Mouse (Mus musculus) liver, embryonic 13.5 days (tissue): ENCODE measurements around the gene Cbln1. TPM values are rescaled to one million over a fixed set of nuclear protein-coding genes. Genes with fewer than 3 reads are reported as not detected.

ENCODE experiments used
- ATAC-seq: fragments of 200-750 bp; cut with Nextera tagmentation; 2 replicates; pipeline ENCODE4 v1.8.0; 2017; ENCODE audit warnings: low read depth, mild to moderate bottlenecking, moderate number of reproducible peaks, moderate library complexity
- DNase-seq: peaks from one replicate; pipeline ENCODE4 v3.0.0; 2022
- H3K27ac ChIP-seq: fragments of 300-500 bp; sonication (generic); 2 replicates; pipeline ENCODE4 v1.5.1; 2015; ENCODE audit warnings: moderate library complexity, mild to moderate bottlenecking, inconsistent platforms
- H3K27me3 ChIP-seq: fragments of 300-500 bp; sonication (generic); 2 replicates; pipeline ENCODE4 v1.6.1; 2015; ENCODE audit warnings: mild to moderate bottlenecking, inconsistent platforms
- H3K36me3 ChIP-seq: fragments of 300-500 bp; sonication (generic); 2 replicates; pipeline ENCODE4 v1.6.1; 2015; ENCODE audit warnings: mild to moderate bottlenecking, inconsistent platforms
- H3K4me1 ChIP-seq: fragments of 300-500 bp; sonication (generic); replicated peaks from 2 replicates; pipeline ENCODE4 v1.6.1; 2015; ENCODE audit warnings: inconsistent platforms
- H3K4me2 ChIP-seq: fragments of 300-500 bp; sonication (generic); 2 replicates; pipeline ENCODE4 v1.6.1; 2015; ENCODE audit warnings: inconsistent platforms, mild to moderate bottlenecking, moderate library complexity
- H3K4me3 ChIP-seq: fragments of 300-500 bp; sonication (generic); replicated peaks from 2 replicates; pipeline ENCODE4 v1.5.1; 2015; ENCODE audit warnings: mild to moderate bottlenecking, inconsistent platforms
- H3K9ac ChIP-seq: fragments of 300-500 bp; sonication (generic); 2 replicates; pipeline ENCODE4 v1.6.1; 2015; ENCODE audit warnings: mild to moderate bottlenecking, inconsistent platforms
- H3K9me3 ChIP-seq: fragments of 300-500 bp; sonication (generic); replicated peaks from 2 replicates; pipeline ENCODE4 v1.6.1; 2016; ENCODE audit warnings: inconsistent platforms
- WGBS: fragments of 180-500 bp; shearing (Covaris S2); methylation state at CpG from one replicate; pipeline ENCODE4 v1.1.7; 2015; ENCODE audit not compliant: insufficient replicate concordance; 5-methylcytosine and 5-hydroxymethylcytosine counted together
- polyA plus RNA-seq: library from polyadenylated mRNA; unstranded; fragments of >200 nt; fragmentation: Nextera tagmentation; extraction: Ambion mirVana; gene quantifications from 2 replicates; pipeline ENCODE4 v1.2.1, GENCODE M21; 2015

The Cbln1 gene
- polyA plus RNA-seq, 1 experiment from 2014 or later = 0.05 TPM

DNA sequence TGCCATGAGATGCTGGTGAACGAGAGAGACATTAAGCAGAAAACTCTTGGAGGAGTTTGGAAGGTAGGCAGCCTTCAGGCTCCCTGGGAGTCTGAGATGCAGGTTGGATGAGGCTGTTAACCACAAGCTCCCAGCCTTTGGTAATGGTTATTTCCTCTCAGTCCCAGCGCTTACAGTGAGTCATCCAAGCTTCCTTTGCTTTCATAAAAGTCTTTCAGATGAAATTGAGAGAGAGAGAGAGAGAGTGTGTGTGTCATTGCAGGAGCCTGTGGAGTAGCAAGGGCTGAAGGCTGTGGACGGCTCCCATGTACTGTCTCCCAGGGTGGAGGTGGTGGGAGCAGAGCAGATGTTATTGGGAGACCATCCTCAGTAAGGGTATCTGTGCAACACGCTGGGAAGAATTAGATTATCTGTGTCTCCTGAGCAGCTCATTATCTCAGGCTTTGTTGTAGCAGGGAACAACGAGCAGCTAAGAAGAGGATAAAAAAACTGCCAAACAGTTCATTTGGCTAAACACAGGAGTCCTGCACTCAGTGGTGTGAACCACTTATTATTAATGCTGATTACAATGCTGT is 17.5 kb upstream of the Cbln1 start:
- 40% methylated on average over 5 of the region's 5 CpGs for WGBS
- Histone ChIP-seq H3K9me3 (no peaks in the 10 kb centered on the region), H3K4me3 (no peak overlapping the region)

DNA sequence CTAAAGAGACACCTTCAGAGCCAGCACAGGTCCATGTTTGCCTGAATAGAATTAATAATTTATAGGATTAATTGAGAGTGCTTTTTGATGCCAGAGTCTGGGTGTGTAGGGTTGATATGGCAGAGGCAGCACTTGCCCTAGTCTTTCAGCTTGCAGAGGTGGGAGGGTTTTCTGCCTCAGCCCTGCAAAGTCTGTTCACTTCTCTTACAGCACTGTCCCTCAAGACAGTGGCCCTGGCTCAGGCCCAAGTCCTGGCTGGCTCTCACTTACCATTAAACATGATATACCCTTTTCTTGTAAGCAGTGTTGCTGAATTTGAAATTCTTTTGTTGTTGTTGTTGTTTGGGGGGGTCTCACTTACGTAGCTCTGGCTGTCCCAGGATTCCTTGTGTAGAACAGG is 9.0 kb upstream of the Cbln1 start:
- 28% methylated on average over 1 of the region's 1 CpGs for WGBS
- no peaks in the 10 kb centered on the region for H3K36me3 ChIP-seq
- H3K4me1 ChIP-seq = no peaks in the 10 kb centered on the region
- peaks cover 11% of the 10 kb centered on the region for H3K27me3 ChIP-seq
- DNase-seq (no peak), ATAC-seq (no peak)
- H3K9ac ChIP-seq = no peak overlapping the region
- no peak overlapping the region for H3K4me2 ChIP-seq
- H3K27ac ChIP-seq = no peak overlapping the region
- H3K4me3 ChIP-seq = no peak overlapping the region
- no peaks in the 10 kb centered on the region for H3K9me3 ChIP-seq

More for the DNA sequence above, 17.5 kb upstream of the Cbln1 start:
- DNase-seq = no peak
- Histone ChIP-seq H3K4me2 (no peak overlapping the region), H3K9ac (no peak overlapping the region), H3K27ac (no peak overlapping the region), H3K4me1 (no peaks in the 10 kb centered on the region), H3K27me3 (no peaks in the 10 kb centered on the region), H3K36me3 (no peaks in the 10 kb centered on the region)
- no peak for ATAC-seq

DNA sequence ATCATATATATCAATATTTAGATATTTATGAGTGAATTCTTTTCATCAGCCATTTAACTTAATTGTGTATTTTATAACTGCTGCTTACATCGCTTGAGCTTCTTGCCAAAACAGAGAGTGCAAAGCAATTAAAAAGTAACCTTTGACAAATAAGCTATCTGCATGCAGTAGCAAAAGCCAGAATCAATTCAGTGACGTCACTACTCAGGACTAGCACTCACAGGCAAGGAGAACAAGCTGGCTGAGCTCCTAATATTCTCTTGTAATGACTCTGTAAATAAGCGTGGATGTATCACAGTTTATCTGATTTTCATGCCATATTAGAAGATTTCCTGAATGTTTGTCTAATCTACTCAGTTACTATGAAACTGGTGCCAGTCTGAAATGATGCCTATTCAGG is 5.8 kb upstream of the Cbln1 start:
- no peak overlapping the region for H3K27ac ChIP-seq
- no peaks in the 10 kb centered on the region for H3K9me3 ChIP-seq
- no peak for DNase-seq
- H3K4me3 ChIP-seq = no peak overlapping the region
- ATAC-seq = no peak
- H3K27me3 ChIP-seq = peaks cover 38% of the 10 kb centered on the region
- no peak overlapping the region for H3K4me2 ChIP-seq
- WGBS = 51% methylated on average over 3 of the region's 3 CpGs
- no peaks in the 10 kb centered on the region for H3K36me3 ChIP-seq
- H3K9ac ChIP-seq = no peak overlapping the region
- H3K4me1 ChIP-seq = peaks cover 2% of the 10 kb centered on the region

DNA sequence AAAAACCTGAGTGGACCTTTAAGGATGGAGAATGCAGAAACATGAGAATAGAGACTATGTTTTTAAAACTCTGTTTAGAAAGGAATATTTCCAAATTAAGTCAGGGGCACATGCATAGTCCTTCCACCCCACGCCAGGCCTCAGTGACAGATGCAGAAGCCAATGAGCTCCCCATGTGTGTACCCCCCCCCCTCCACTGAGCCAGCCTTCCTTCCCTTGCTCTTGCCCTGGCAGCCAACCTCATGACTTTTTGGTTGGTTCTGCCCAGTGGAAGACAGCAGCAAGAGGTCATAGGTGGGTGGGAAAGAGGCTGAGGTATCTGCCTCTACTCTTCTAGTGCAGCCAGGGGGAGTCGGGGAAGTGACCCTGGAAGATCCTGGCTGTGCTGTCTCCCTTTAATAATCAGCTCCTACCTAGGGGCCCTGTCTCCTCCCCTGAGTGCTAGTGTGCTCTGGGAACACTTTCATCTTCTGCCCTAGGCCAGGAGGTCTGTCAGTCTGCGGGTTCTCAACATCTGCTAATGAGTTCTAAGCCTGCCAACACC is 4.8 kb upstream of the Cbln1 start:
- no peak for ATAC-seq
- no peak overlapping the region for H3K9ac ChIP-seq
- H3K4me1 ChIP-seq = peaks cover 11% of the 10 kb centered on the region
- H3K4me2 ChIP-seq = no peak overlapping the region
- no peak for DNase-seq
- no peak overlapping the region for H3K27ac ChIP-seq
- H3K36me3 ChIP-seq = no peaks in the 10 kb centered on the region
- H3K27me3 ChIP-seq = peaks cover 48% of the 10 kb centered on the region
- no peaks in the 10 kb centered on the region for H3K9me3 ChIP-seq
- 49% methylated on average over 3 of the region's 3 CpGs for WGBS
- no peak overlapping the region for H3K4me3 ChIP-seq

DNA sequence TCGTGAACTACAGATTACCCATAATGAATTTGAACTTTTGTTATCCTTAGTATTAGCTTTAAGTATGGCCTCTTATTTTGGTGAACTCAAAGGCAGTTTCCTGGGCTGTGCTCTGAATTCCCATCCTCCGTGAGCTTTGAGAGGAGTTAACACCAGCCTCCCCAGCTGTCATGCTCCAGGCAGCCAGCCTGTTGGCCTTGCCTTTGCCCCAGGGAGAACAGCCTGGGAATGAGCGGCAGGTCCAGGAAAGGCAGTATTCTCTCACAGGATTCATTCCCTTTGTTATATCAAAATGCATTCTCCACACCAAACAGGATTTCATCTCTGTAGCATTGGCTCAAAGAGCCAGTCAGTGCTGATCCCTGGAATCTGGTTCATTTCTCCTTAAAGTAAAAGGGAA is 3.1 kb upstream of the Cbln1 start:
- Histone ChIP-seq H3K4me2 (no peak overlapping the region), H3K27me3 (peaks cover 65% of the 10 kb centered on the region), H3K4me3 (no peak overlapping the region), H3K9ac (no peak overlapping the region), H3K9me3 (no peaks in the 10 kb centered on the region), H3K4me1 (peaks cover 14% of the 10 kb centered on the region), H3K27ac (no peak overlapping the region), H3K36me3 (no peaks in the 10 kb centered on the region)
- WGBS = 50% methylated on average over 3 of the region's 3 CpGs
- DNase-seq (no peak), ATAC-seq (no peak)

DNA sequence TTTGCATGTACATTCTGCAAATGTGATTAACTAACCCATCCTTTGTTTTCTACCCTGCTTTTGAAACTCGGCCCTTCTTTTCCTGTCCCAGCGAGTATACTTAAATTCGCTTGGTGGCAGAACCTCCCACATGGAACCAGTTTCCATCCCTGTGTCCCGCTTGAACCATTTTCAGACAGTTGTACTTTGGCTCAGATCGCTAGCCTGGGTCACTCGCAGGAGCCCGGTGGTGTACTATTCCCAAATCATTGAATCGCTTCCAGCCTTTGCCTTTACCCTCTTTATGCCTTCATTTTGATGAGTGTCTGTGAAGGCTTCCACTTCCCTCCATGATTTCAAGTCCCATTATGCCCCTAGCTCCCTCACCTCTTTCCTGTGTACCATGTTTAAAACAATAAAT is 2.0 kb upstream of the Cbln1 start:
- 61% methylated on average over 8 of the region's 8 CpGs for WGBS
- Histone ChIP-seq H3K4me3 (no peak overlapping the region), H3K9me3 (no peaks in the 10 kb centered on the region), H3K36me3 (no peaks in the 10 kb centered on the region), H3K4me2 (no peak overlapping the region), H3K27ac (no peak overlapping the region), H3K27me3 (peaks cover 76% of the 10 kb centered on the region), H3K4me1 (peaks cover 14% of the 10 kb centered on the region), H3K9ac (no peak overlapping the region)
- DNase-seq (no peak), ATAC-seq (no peak)

DNA sequence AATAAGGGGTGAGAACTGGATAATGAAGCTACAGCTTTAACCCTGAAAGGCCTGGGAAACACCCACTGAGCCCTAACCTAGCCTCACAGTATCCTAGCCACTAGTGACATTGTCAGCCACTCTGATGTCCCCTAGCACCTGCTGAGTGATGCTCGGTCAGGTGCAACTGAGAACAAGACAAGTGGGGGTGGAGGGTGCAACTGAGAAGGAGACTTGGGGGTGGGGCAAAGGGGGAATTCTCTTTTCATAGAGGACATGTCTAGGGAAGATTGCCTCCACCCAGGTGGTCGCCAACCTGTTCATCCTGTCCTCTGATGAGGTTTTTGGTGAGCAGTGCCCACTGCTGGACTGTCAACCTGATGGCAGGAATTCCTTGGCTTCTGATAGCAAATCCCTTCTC is 1.5 kb upstream of the Cbln1 start:
- Histone ChIP-seq H3K27ac (no peak overlapping the region), H3K27me3 (peaks cover 81% of the 10 kb centered on the region), H3K4me3 (no peak overlapping the region), H3K36me3 (no peaks in the 10 kb centered on the region), H3K4me2 (no peak overlapping the region), H3K9me3 (no peaks in the 10 kb centered on the region), H3K9ac (no peak overlapping the region), H3K4me1 (peaks cover 14% of the 10 kb centered on the region)
- ATAC-seq = no peak
- WGBS = 33% methylated on average over 2 of the region's 2 CpGs
- no peak for DNase-seq

DNA sequence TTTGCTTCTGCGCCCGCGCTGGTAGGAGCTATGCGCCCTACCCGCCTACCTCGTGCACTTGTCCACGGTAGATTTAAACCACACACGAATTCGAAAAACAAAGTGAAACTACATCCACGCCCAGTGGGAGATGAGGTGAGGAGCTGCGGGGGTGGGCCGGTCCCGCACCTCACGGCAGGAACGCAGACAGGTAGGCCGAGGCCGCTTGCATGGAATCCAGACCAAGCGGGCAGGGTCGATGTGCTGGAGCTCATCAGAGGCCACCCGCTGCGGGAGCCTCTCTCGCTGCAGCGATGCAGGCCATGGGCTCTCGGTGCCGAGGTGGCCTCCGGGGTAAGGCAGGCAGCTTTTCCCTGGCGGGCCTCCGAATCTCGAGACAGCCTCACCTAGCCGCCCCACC is 905 bp upstream of the Cbln1 start:
- Histone ChIP-seq H3K9me3 (no peaks in the 10 kb centered on the region), H3K27me3 (peaks cover 87% of the 10 kb centered on the region), H3K4me2 (peak overlapping the region; percentile 75), H3K27ac (no peak overlapping the region), H3K4me3 (peak overlapping the region; percentile 55), H3K4me1 (peaks cover 14% of the 10 kb centered on the region), H3K9ac (no peak overlapping the region), H3K36me3 (no peaks in the 10 kb centered on the region)
- ATAC-seq (no peak), DNase-seq (no peak)
- 2% methylated on average over 30 of the region's 30 CpGs for WGBS

DNA sequence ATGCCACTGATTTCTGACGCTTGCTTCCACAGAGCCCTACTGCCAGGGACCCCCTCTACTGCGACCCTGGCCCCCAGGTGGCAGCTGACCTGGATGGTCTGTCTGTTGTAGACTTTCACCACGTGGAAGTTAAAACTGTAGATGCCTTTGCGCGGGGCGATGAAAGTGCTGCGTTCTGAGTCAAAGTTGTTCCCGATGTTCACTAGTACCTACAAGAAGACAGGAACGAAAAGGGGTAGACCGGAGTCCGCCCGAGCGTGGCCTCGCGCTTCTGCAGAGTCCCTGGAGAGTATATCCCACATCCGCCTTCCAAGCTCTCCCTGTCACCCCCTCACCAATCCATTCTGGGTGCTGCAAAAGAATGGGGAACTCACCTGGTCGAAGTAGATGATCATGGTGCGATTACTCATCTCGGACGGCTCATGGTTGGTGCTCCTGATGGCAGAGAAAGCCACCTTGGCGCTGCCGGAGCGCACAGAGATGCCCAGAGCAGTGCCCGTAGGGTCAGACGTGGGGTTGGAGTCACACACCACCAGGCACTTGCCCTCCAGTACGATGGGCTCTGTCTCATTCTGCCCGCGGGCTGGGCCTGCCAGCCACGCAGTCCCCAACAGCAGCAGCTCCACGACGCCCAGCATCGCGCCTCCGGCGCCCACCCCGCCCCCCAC is 672 bp downstream of the Cbln1 start:
- ATAC-seq (no peak), DNase-seq (no peak)
- H3K27ac ChIP-seq = no peak overlapping the region
- H3K4me3 ChIP-seq = peak overlapping the region; percentile 55
- no peaks in the 10 kb centered on the region for H3K36me3 ChIP-seq
- 3% methylated on average over 35 of the region's 36 CpGs for WGBS
- H3K4me2 ChIP-seq = peak overlapping the region; percentile 75
- peaks cover 95% of the 10 kb centered on the region for H3K27me3 ChIP-seq
- H3K4me1 ChIP-seq = peaks cover 14% of the 10 kb centered on the region
- H3K9me3 ChIP-seq = no peaks in the 10 kb centered on the region
- no peak overlapping the region for H3K9ac ChIP-seq

DNA sequence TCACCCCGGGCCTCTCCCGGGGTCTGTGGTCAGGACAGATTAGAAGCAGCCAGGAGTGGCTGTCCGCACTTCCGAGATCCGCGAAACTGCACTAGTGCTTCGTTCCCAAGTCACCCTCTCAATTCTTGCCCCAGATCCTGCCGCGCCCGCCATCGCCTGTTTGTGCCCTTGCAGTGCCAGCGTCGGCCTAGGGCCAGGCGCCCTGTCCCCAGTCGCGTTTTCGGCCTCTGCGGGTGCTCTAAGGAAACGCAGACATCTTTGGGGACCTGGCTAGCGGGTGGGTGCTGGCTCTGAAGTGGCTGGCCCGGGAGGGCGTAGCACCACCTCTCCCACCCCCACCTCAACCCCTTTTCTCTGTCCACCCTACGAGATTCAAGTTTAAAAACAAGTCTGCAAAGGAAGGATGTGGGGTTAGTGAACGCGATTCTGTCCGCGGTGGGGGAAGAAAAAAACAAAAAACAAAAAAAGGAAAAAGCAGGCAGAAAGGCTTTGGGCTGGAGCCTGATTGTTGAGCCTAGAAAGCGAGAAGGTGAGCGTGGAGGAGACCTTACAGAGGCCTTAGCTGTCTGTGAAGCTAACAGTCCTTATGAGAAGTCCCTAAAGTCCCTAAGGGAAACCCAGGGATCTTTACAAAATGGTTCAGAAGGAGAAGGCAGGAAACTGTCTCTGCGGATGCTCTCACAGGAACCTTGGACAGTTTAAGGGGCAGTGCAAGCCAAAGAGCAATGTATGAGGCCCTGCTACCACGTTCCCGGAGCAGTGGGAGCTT is 1.4 kb downstream of the Cbln1 start:
- Histone ChIP-seq H3K36me3 (no peaks in the 10 kb centered on the region), H3K4me3 (no peak overlapping the region), H3K9me3 (no peaks in the 10 kb centered on the region), H3K27me3 (peaks cover 98% of the 10 kb centered on the region), H3K27ac (no peak overlapping the region), H3K4me2 (no peak overlapping the region), H3K9ac (no peak overlapping the region), H3K4me1 (peaks cover 14% of the 10 kb centered on the region)
- ATAC-seq = no peak
- WGBS = 2% methylated on average over 32 of the region's 32 CpGs
- no peak for DNase-seq

DNA sequence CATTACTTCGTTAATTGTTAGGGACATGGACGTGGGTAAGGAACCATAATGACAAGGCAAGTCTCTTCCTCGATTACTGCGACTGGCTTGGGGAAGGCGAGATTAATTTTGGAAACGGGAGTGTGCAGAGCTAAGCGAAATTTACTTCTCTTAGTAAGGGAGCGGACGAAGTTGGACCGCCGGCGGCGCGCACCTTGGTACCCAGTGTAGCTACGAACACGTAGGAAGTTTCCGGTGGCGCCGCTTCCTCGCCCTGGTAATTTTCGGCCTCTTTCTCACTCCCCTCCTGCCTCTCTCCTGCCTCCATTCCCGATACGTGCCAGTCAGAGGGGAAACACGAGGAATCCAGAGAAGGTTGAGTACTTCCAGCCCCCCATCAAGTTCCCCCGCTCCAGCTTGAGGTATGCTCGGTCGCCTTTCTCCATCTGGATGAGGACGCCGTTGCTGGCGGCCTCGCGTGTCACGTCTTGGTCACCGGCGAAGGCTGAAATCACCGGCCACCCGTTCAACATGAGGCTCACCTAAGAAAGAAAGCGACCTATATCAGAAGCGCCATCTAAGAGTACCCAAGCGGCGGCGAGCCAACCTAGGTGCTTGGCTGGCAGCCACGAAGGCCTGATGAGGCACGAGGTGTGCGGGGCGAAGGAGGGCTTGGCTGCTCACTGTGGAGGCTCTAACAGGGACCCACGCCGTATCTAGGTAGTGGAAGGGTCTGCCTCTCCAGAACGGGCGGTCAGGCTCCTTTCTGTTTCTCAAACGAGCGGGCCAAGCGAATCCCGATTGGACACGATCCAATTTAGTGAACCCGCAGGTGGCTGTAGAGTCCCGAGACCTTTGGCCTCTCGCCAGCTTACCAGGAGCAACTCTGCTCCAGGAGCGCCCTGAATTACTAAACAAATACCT is 2.2 kb downstream of the Cbln1 start:
- Histone ChIP-seq H3K27ac (no peak overlapping the region), H3K4me1 (peaks cover 14% of the 10 kb centered on the region), H3K36me3 (no peaks in the 10 kb centered on the region), H3K9me3 (no peaks in the 10 kb centered on the region), H3K4me3 (no peak overlapping the region), H3K9ac (no peak overlapping the region), H3K4me2 (no peak overlapping the region), H3K27me3 (peaks cover 99% of the 10 kb centered on the region)
- ATAC-seq = no peak
- WGBS = 2% methylated on average over 59 of the region's 59 CpGs
- no peak for DNase-seq
